Mouse (Mus musculus) stomach, adult 2 months (tissue): Measurements from ENCODE around the gene Mat1a. TPM values are rescaled to one million over a fixed set of nuclear protein-coding genes. Genes with fewer than 3 reads are reported as not detected.

Source experiments
- polyA plus RNA-seq: library from polyadenylated mRNA; depleted of rRNA; stranded (reverse); fragments of >200 nt; gene quantifications from 2 replicates; pipeline ENCODE4 v1.2.3, GENCODE M21; 2012; rRNA removed

The Mat1a gene
- polyA plus RNA-seq = 0.09 and 0.13 TPM in 2 replicates

DNA sequence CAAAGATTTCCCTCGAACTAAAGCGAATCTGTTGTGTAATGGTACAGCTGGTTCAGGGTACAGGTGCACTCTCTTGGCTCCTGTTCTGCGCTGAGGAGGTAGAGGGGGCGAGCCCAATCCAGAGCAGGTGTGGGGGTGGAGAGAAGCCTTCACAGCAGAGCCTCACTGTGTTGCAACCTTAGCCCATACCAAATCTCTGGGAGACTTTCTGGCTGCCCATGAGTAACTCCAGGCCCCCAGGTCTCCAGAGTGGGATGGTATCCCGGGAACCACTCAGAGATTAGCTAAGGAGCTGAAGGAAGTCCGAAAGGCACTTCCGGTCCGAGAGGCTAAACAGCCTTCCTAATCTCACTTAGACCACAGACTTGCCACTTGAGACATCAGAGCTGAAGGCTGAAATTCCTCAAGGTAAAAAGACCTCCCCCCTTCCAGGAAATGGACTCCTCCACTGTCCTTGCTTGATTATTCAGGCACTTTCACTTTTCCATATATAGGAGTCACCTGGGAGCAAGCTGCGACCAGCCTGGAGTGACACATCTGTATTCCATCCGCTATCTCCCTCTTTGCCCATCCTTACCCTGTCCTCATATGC lies at the start of gene Mat1a:
TSS of gene Mat1a (plus strand) at position 183 of the 592 bp plus-strand sequence.

DNA sequence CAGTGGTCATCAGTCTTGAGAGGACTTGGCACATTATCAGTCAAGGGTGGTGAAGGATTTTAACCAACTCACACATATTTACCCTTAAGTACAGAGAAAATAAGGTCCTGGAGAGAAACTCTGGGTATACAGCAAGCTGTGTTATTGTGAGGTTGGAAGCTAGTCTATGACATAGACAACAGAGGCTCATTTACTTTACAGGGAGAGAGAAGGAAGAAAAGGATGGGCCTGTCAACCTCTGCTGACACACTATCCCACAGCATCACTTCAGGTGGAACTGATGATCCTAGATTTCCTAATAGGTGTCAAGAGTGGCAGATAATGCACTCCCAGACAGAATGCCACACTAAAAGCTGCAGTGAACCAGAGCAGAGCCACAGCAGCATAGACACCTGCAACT lies 35.7 kb upstream of the Mat1a start, which contains the start of gene Dydc2:
TSS of gene Dydc2 (minus strand) at position 101 of the 400 bp plus-strand sequence.

DNA sequence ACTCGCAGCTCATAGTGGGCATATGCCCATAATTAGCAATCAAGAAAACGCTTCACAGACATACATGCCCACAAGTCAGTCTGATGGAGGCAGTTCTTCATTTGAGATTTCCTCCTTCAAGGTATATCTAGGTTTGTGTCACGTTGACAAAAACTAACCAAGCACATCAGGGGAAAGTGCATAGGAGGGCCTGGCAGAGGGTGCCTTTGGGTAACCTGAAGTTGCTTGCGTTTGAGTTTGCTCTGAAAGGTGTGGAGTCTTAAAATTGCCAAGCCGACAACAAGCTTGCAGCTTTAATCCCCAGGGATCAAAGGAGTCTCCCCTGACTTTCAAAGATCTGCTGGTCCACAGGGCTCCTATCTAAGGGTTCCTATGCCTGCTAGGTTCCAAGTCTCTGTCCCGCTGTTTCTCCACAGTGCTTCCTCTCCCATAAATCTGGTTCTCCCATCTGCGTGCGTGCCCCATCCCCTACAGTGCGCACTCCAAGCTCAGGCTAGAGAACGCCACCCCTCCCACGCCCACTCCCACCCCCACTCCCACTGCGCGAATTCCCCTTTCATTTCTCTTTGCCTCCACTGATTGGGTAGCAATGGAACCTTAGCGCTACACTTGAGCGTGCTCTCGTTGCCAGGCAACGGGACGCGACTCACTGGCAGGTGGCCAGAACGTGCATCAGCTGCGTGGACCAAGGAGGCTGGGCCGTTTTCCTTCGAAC lies 32.4 kb upstream of the Mat1a start, which contains the start of gene Dydc1:
TSS of gene Dydc1 (plus strand) at position 683 of the 715 bp plus-strand sequence.

DNA sequence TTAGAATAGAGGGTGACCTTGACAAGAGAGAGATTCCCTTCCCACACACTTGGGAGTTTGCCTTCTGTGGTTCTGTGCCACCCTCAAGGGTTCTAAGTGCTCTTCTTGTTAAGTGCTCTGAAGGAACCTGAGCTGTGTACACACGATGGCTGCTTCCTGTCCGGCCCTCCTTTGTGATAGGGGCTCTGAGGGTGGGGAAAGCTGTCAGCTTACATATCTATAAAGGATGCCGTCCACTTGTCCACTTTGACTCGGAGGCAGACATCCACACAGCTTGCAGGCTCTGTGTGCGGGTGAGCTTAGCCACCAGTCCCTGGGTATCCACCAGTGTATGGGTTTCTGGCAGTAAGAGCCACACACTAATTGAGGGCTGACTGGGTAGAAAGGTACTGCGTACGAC lies 26.7 kb downstream of the Mat1a start, which contains the start of gene Sftpa1:
TSS of gene Sftpa1 (plus strand) at position 243 of the 400 bp plus-strand sequence.

DNA sequence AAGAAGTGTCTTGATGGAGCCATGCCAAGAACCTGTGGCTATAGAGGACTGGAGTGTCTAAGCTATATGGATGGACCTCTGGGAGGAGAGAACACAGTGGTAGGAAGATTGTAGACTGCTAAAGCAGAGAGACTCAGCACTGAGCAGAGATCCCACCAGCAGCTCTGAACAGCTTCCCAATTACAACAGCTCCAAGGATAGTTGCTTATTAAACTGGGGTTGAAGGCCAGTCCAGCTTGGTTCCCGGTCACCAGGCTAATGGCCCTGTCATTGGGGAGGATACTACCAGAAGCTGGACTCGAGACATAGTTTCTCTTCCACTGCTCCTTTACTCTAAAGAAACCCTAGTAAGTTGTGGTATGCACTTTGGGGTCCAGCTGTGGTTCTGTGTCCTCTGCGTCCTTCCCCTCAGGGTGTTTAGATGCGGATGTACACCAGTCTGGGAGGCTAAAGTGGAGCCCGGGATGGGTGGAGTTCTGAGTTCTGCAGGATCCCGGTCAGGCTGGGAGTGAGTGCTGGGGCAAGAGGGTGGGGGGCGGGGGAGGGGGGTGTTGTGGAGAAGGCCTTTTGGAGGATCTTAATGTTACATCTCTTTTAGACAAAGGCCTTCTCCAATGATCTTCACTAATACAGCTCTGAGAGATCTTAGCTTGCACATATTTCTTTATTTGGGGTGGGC lies 46.5 kb downstream of the Mat1a start, which contains the start of gene Mbl1:
TSS of gene Mbl1 (plus strand) at position 239 of the 679 bp plus-strand sequence.

Other genes with a start within 250 kb of the Mat1a start
- gene Sh2d4b, start 211.8 kb upstream of the Mat1a start, polyA plus RNA-seq = 0.03 TPM in 1 of 2 replicates, not detected in the other
- 22.8 and 28.0 TPM in 2 replicates for gene Tspan14, start 138.2 kb upstream of the Mat1a start, polyA plus RNA-seq
- 3.7 and 4.7 TPM in 2 replicates for gene Fam213a, start 91.2 kb upstream of the Mat1a start, polyA plus RNA-seq
- gene Dydc2, start 35.8 kb upstream of the Mat1a start, polyA plus RNA-seq = not detected in 2 replicates
- gene Dydc1, start 32.1 kb upstream of the Mat1a start, polyA plus RNA-seq = not detected in 2 replicates
- not detected in 2 replicates for gene Sftpa1, start 26.7 kb downstream of the Mat1a start, polyA plus RNA-seq
- gene Mbl1, start 46.4 kb downstream of the Mat1a start, polyA plus RNA-seq = not detected in 2 replicates
- 0.05 and 0.09 TPM in 2 replicates for gene Sftpd, start 80.1 kb downstream of the Mat1a start, polyA plus RNA-seq
- gene Gm2832, start 173.8 kb downstream of the Mat1a start, polyA plus RNA-seq = not detected in 2 replicates
- gene Gm5798, start 243.6 kb downstream of the Mat1a start, polyA plus RNA-seq = not detected in 2 replicates